Mouse (Mus musculus) hindbrain, postnatal 0 days (tissue): Measurements from ENCODE around the gene Rex2. TPM values are rescaled to one million over a fixed set of nuclear protein-coding genes. Genes with fewer than 3 reads are reported as not detected.
"Not testable (repeated sequence)": the region's sequence is repeated elsewhere in the genome, so short reads cannot be mapped to it uniquely, and the experiment has no call there.

Experiments used
- ATAC-seq: fragments of 200-750 bp; cut with Nextera tagmentation; 2 replicates; pipeline ENCODE4 v1.8.0; 2017; ENCODE audit warnings: mild to moderate bottlenecking, moderate TSS enrichment, moderate library complexity
- DNase-seq: peaks from one replicate; pipeline ENCODE4 v3.0.0-alpha.2; 2015; ENCODE audit warnings: low spot score
- H3K27ac ChIP-seq: fragments of 300-500 bp; sonication (generic); 2 replicates; pipeline ENCODE4 v1.5.1; 2014; ENCODE audit warnings: mild to moderate bottlenecking
- H3K27me3 ChIP-seq: fragments of 300-500 bp; sonication (generic); 2 replicates; pipeline ENCODE4 v1.6.1; 2014; ENCODE audit warnings: low read length, mixed read lengths; ENCODE audit not compliant: insufficient read depth
- H3K36me3 ChIP-seq: fragments of 300-500 bp; sonication (generic); 2 replicates; pipeline ENCODE4 v1.6.1; 2014; ENCODE audit warnings: low read length, mixed read lengths; ENCODE audit not compliant: insufficient read depth
- H3K4me1 ChIP-seq: fragments of 300-500 bp; sonication (generic); 2 replicates; pipeline ENCODE4 v1.6.1; 2014; ENCODE audit warnings: antibody characterized with exemption, low read length, mixed read lengths; ENCODE audit not compliant: insufficient read depth
- H3K4me2 ChIP-seq: fragments of 300-500 bp; sonication (generic); 2 replicates; pipeline ENCODE4 v1.6.1; 2014; ENCODE audit warnings: low read depth, mild to moderate bottlenecking, low read length, moderate library complexity, mixed read lengths
- H3K4me3 ChIP-seq: fragments of 300-500 bp; sonication (generic); 2 replicates; pipeline ENCODE4 v1.5.1; 2014; ENCODE audit warnings: low read length
- H3K9ac ChIP-seq: fragments of 300-500 bp; sonication (generic); replicated peaks from 2 replicates; pipeline ENCODE4 v1.6.1; 2014; ENCODE audit warnings: mild to moderate bottlenecking, low read length, moderate library complexity, mixed read lengths
- H3K9me3 ChIP-seq: fragments of 300-500 bp; sonication (generic); 2 replicates; pipeline ENCODE4 v1.6.1; 2016; ENCODE audit warnings: low read length, mixed read lengths
- WGBS: fragments of 180-500 bp; shearing (Covaris S2); extraction: QIAGEN DNeasy Blood & Tissue Kit; methylation state at CpG from one replicate; pipeline ENCODE4 v1.1.7; 2014; 5-methylcytosine and 5-hydroxymethylcytosine counted together
- polyA plus RNA-seq: library from polyadenylated mRNA; unstranded; fragments of >200 nt; fragmentation: Nextera tagmentation; extraction: Ambion mirVana; gene quantifications from 2 replicates; pipeline ENCODE4 v1.2.1, GENCODE M21; 2015
- total RNA-seq: library from RNA; depleted of rRNA; stranded (reverse); fragments of >200 nt; gene quantifications from 2 replicates; pipeline ENCODE4 v1.2.3, GENCODE M21; 2014; rRNA removed

Gene Rex2
- total and polyA plus RNA-seq, 2 experiments from 2014 or later: not detected

DNA sequence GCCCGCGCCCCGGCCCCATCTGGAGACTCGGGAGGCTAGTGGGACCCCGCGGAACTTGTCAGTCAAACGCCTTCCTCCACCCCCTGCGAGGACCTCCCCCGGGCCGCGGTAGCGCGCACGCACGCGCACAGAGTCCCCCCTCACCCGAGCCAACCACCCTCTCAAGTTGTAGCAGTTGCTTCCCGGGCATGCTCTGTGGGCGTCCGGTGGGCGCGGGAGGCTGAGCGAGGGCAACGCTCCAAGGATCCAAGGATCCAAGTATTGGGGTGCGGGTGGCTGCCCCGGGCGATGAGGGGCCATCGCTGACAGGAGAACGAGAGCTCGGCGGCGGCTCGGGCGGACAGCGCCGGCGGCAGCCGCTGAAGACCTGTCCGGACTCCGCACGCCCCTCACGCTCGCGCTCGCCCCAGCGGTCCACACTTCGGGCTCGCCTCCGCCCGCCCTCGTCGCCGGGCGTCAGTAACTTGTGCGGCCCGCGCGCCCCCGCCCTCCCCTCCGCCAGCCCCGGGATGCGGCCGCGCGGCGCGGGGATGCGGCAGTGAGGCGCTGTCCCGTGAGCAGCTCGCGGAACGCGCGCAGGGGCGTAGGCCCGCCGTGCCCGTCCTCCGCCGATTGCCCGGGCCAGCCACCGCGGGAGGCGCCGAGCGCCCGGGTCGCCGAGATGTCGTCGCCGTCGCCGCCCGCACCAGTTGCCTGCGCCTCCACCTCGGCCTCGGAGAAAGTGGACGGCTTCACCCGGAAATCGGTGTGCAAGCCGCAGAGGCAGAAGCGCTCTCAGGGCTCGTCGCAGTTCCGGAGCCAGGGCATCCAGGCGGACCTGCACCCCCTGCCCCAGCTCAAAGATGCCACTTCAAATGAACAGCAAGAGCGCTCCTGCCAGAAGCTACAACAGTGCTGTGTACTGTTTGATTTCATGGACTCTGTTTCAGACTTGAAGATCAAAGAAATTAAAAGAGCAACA, 80.3 kb downstream of the Rex2 start:
- not testable (repeated sequence) for H3K27me3 ChIP-seq, H3K9me3 ChIP-seq, H3K9ac ChIP-seq, H3K27ac ChIP-seq, H3K4me1 ChIP-seq, H3K36me3 ChIP-seq
- H3K4me3 ChIP-seq: peak overlapping the region; percentile 42
- WGBS: 3% methylated on average over 62 of the region's 109 CpGs
- peak overlapping the region; percentile 57 for H3K4me2 ChIP-seq
- ATAC-seq (peak; percentile 89), DNase-seq (peak; percentile 37)

DNA sequence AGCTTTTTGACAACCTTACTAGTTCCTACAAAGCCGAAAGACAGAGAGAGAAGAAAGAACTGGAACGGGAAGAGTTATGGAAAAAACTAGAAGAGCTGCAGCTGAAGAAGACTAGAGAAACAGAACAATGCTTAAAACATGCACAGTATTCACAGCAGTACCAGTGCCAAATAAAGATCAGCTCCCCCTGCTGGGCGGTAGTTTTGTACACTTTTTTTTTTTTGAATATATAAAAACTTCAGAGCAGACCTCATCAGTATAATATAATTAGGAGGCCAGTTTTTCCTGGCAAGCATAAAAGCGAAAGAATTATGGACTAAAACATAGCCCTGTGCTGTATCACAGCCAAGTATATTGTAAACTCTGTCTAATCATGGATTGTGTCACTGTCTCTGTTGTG, 82.2 kb downstream of the Rex2 start:
- not testable (repeated sequence) for H3K9ac ChIP-seq, H3K36me3 ChIP-seq, H3K27ac ChIP-seq, H3K9me3 ChIP-seq, H3K4me3 ChIP-seq, H3K4me2 ChIP-seq, DNase-seq, H3K4me1 ChIP-seq, ATAC-seq, H3K27me3 ChIP-seq
- WGBS: 60% methylated on average over 4 of the region's 4 CpGs

Other genes with a start within 250 kb of the Rex2 start
- gene Gm21411, start 112.3 kb upstream of the Rex2 start, total RNA-seq: not detected in 2 replicates
- not detected in 2 replicates for gene Gm21411, start 112.3 kb upstream of the Rex2 start, polyA plus RNA-seq
- not detected in 2 replicates for gene Zfp989, start 49.9 kb upstream of the Rex2 start, total RNA-seq
- gene Zfp989, start 49.9 kb upstream of the Rex2 start, polyA plus RNA-seq: 0.06 and 0.08 TPM in 2 replicates
- gene Zfp991, start 110.2 kb downstream of the Rex2 start, total RNA-seq: 3.0 TPM in 2 replicates
- gene Zfp991, start 110.2 kb downstream of the Rex2 start, polyA plus RNA-seq: 4.9 and 6.5 TPM in 2 replicates